Mouse (Mus musculus): Measurements from ENCODE around the gene Rtn4rl2. TPM values are rescaled to one million over a fixed set of nuclear protein-coding genes. Genes with fewer than 3 reads are reported as not detected.
A peak's percentile ranks its signal among the peaks of the same experiment; 100 is the strongest.

The Rtn4rl2 gene
- polyA plus RNA-seq, 1 experiment from 2014 or later: 1.1 TPM

DNA sequence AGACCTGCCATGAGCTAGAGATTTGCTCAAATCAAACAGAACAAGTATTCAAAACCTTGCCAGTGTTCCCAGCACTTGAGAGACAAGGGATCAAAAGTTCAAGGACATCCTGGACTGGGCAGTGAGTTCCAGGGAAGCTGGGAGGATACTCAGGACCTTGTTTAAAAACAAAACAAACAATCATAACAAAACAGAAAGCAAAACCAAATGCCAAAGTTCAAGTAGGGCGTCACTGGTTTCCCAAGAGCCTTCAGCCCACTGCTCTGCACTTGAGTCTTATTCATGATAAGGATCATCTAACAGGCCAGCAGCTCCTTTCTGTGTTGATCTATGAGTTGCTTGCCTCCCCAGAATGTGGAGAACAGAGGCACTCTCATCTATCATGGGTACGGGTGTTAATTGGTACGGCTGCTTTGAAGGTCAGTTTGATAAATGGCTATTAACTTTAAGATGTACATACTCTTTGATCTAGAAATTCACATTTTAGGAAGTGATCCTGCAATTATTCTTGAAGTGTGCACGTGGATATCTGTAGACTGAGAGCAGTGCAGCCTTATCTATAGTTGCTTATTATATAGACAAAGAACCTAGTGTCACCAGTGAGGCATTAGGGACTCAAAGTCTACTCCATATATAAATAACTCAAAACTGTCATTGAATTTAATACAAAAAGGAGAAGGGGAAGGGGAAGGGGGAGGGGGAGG, 9.1 kb upstream of the Rtn4rl2 start:
- H3K36me3 ChIP-seq (ENCODE audit: insufficient read depth, low read length): no peaks in the 10 kb centered on the region
- H3K9me3 ChIP-seq (replicated peaks; ENCODE audit: low read length): no peaks in the 10 kb centered on the region
- 30% methylated on average over 4 of the region's 4 CpGs for WGBS
- ATAC-seq (replicated peaks; ENCODE audit: low FRiP score, low read depth) (no peak), DNase-seq (ENCODE audit: low spot score) (no peak)
- no peak overlapping the region for H3K9ac ChIP-seq (ENCODE audit: low read depth, low read length)
- no peak overlapping the region for H3K4me2 ChIP-seq (ENCODE audit: low read length)
- no peaks in the 10 kb centered on the region for H3K4me1 ChIP-seq (replicated peaks; ENCODE audit: insufficient read depth, low read length)
- H3K4me3 ChIP-seq (replicated peaks; ENCODE audit: low read depth, low read length): no peak overlapping the region
- no peak overlapping the region for H3K27ac ChIP-seq
- H3K27me3 ChIP-seq (ENCODE audit: insufficient read depth, low read length): peaks cover 4% of the 10 kb centered on the region
- no peak for TF ChIP-seq CTCF (IDR thresholded peaks at IDR 0.05; ENCODE audit: low read depth)

- no peak for TF ChIP-seq CTCF (IDR thresholded peaks at IDR 0.05; ENCODE audit: low read depth)
- Histone ChIP-seq H3K9me3 (replicated peaks; ENCODE audit: low read length) (no peaks in the 10 kb centered on the region), H3K9ac (ENCODE audit: low read depth, low read length) (no peak overlapping the region), H3K4me2 (ENCODE audit: low read length) (no peak overlapping the region), H3K4me3 (replicated peaks; ENCODE audit: low read depth, low read length) (no peak overlapping the region), H3K4me1 (replicated peaks; ENCODE audit: insufficient read depth, low read length) (no peaks in the 10 kb centered on the region), H3K27me3 (ENCODE audit: insufficient read depth, low read length) (peaks cover 12% of the 10 kb centered on the region), H3K27ac (no peak overlapping the region), H3K36me3 (ENCODE audit: insufficient read depth, low read length) (no peaks in the 10 kb centered on the region)
- DNase-seq (ENCODE audit: low spot score) (no peak), ATAC-seq (replicated peaks; ENCODE audit: low FRiP score, low read depth) (no peak)
- 55% methylated on average over 6 of the region's 6 CpGs for WGBS
Observed at GRCm38 (mm10) chr2:84893359-84893758, 6.8 kb upstream of the Rtn4rl2 start.

DNA sequence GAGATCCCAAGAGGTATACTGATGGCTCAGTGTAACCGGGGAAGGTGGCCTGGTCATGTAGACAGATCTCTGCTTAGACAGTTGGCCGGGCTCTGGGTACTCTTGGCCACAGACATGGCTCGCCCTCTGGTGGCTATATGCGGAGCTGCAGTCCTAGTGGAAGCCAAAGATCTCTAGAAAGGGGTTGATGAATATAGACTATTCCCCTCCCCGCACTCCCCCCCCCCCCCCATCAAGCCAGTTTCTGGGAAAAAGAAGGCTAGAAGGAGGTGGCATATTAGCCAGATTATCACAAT, 3.5 kb upstream of the Rtn4rl2 start:
- no peak; the same call in 1 of the 2 replicates for ATAC-seq (replicated peaks; ENCODE audit: low FRiP score, low read depth)
- DNase-seq (ENCODE audit: low spot score): peak; percentile 91
- peak; percentile 82 for TF ChIP-seq CTCF (IDR thresholded peaks at IDR 0.05; ENCODE audit: low read depth)
- Histone ChIP-seq H3K36me3 (ENCODE audit: insufficient read depth, low read length) (no peaks in the 10 kb centered on the region), H3K4me2 (ENCODE audit: low read length) (no peak overlapping the region), H3K4me1 (replicated peaks; ENCODE audit: insufficient read depth, low read length) (peaks cover 12% of the 10 kb centered on the region; the same call in 1 of the 2 replicates), H3K9ac (ENCODE audit: low read depth, low read length) (no peak overlapping the region), H3K27ac (no peak overlapping the region), H3K27me3 (ENCODE audit: insufficient read depth, low read length) (peaks cover 33% of the 10 kb centered on the region), H3K9me3 (replicated peaks; ENCODE audit: low read length) (no peaks in the 10 kb centered on the region), H3K4me3 (replicated peaks; ENCODE audit: low read depth, low read length) (no peak overlapping the region)
- 0% methylated on average over 5 of the region's 5 CpGs for WGBS

- H3K4me2 ChIP-seq (ENCODE audit: low read length): peak overlapping the region; percentile 44
- no peak overlapping the region for H3K9ac ChIP-seq (ENCODE audit: low read depth, low read length)
- 11% methylated on average over 14 of the region's 14 CpGs for WGBS
- DNase-seq (ENCODE audit: low spot score): no peak
- H3K27me3 ChIP-seq (ENCODE audit: insufficient read depth, low read length): peaks cover 38% of the 10 kb centered on the region
- no peak overlapping the region for H3K27ac ChIP-seq
- no peaks in the 10 kb centered on the region for H3K36me3 ChIP-seq (ENCODE audit: insufficient read depth, low read length)
- ATAC-seq (replicated peaks; ENCODE audit: low FRiP score, low read depth): 0 out of 2 replicates have a peak, but pooled peaks have one; percentile 1
- TF ChIP-seq CTCF (IDR thresholded peaks at IDR 0.05; ENCODE audit: low read depth): no peak
- no peak overlapping the region for H3K4me3 ChIP-seq (replicated peaks; ENCODE audit: low read depth, low read length)
- H3K9me3 ChIP-seq (replicated peaks; ENCODE audit: low read length): no peaks in the 10 kb centered on the region
- H3K4me1 ChIP-seq (replicated peaks; ENCODE audit: insufficient read depth, low read length): peaks cover 12% of the 10 kb centered on the region; the same call in 1 of the 2 replicates
Observed at GRCm38 (mm10) chr2:84889316-84890044, 3.0 kb upstream of the Rtn4rl2 start.

- H3K4me2 ChIP-seq (ENCODE audit: low read length): peak overlapping the region; percentile 44
- DNase-seq (ENCODE audit: low spot score): peak; percentile 78
- peaks cover 44% of the 10 kb centered on the region for H3K27me3 ChIP-seq (ENCODE audit: insufficient read depth, low read length)
- H3K27ac ChIP-seq: no peak overlapping the region
- peak; percentile 67 for TF ChIP-seq CTCF (IDR thresholded peaks at IDR 0.05; ENCODE audit: low read depth)
- ATAC-seq (replicated peaks; ENCODE audit: low FRiP score, low read depth): no peak
- under 1% methylated on average over 28 of the region's 28 CpGs for WGBS
- H3K36me3 ChIP-seq (ENCODE audit: insufficient read depth, low read length): no peaks in the 10 kb centered on the region
- no peak overlapping the region for H3K9ac ChIP-seq (ENCODE audit: low read depth, low read length)
- no peaks in the 10 kb centered on the region for H3K9me3 ChIP-seq (replicated peaks; ENCODE audit: low read length)
- H3K4me3 ChIP-seq (replicated peaks; ENCODE audit: low read depth, low read length): peak overlapping the region; percentile 16; the same call in 1 of the 2 replicates
- peaks cover 12% of the 10 kb centered on the region; the same call in 1 of the 2 replicates for H3K4me1 ChIP-seq (replicated peaks; ENCODE audit: insufficient read depth, low read length)
Observed at GRCm38 (mm10) chr2:84888657-84889315, 2.3 kb upstream of the Rtn4rl2 start.

All from kidney, postnatal 0 days (tissue).